Mouse (Mus musculus): ENCODE measurements around the gene Prickle1. TPM values are rescaled to one million over a fixed set of nuclear protein-coding genes. Genes with fewer than 3 reads are reported as not detected.
A peak's percentile ranks its signal among the peaks of the same experiment; 100 is the strongest.

The Prickle1 gene
- polyA plus RNA-seq, 1 experiment, result 5.9 TPM

DNA sequence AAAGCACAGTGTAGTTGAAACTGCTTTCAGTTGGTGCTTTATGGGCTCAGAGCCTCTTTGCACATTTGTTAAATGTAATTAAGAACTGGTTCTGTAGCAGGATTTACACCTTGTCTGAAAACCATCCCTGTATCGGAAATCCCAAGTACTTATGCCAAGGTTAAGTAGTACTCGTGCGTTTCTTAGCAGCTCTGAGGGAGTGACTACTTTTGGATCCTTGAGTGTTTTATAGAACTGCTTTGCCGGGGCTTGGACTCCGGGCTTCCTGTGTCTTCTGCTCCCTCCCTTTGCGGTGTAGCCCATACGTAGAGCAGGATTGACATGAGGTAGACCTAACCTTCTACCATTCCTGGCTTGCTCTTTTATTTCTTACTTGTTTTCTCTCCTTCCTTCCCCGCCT, 120.0 kb downstream of the Prickle1 start:
- H3K4me1 ChIP-seq (ENCODE audit: control insufficient read depth, insufficient read depth, low read length), result no peaks in the 10 kb centered on the region
- no peak for DNase-seq
- no peaks in the 10 kb centered on the region for H3K36me3 ChIP-seq (ENCODE audit: control insufficient read depth, insufficient read depth, low read length)
- no peaks in the 10 kb centered on the region for H3K27me3 ChIP-seq (replicated peaks; ENCODE audit: control insufficient read depth, insufficient read depth, low read length)
- H3K27ac ChIP-seq (ENCODE audit: insufficient read depth, low read depth, low read length), result no peak overlapping the region
- TF ChIP-seq CTCF (conservative IDR thresholded peaks at IDR 0.05; ENCODE audit: insufficient read depth, insufficient read length, low read depth, low read length), result no peak
- TF ChIP-seq POLR2A (IDR thresholded peaks at IDR 0.05; ENCODE audit: low read depth, low read length), result no peak
- WGBS, result 61% methylated on average over 8 of the region's 8 CpGs
- no peak overlapping the region for H3K4me3 ChIP-seq (ENCODE audit: insufficient read depth, low read depth, low read length)

DNA sequence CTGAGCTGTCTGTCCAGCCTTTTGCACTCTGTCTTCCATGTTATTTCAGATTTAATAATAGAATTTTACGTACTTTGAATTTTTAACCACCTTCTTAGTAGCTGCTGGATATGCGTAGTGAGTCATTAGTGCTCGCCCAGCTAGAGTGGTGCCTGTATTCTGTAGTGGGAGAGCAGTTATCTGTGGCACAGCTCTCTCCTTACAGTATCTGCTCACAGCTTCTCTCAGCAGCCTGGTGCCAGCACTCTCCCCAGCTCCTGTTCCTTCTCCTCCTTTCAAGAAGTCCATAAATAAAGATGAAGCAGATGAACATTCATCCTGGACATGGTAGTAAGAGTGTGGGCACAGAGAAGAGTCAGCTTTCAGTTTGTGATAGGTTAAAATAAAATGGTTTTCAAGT, 121.4 kb downstream of the Prickle1 start:
- Histone ChIP-seq H3K27me3 (replicated peaks; ENCODE audit: control insufficient read depth, insufficient read depth, low read length) (no peaks in the 10 kb centered on the region), H3K27ac (ENCODE audit: insufficient read depth, low read depth, low read length) (no peak overlapping the region), H3K4me3 (ENCODE audit: insufficient read depth, low read depth, low read length) (no peak overlapping the region), H3K4me1 (ENCODE audit: control insufficient read depth, insufficient read depth, low read length) (no peaks in the 10 kb centered on the region), H3K36me3 (ENCODE audit: control insufficient read depth, insufficient read depth, low read length) (no peaks in the 10 kb centered on the region)
- no peak for DNase-seq
- 93% methylated on average over 3 of the region's 3 CpGs for WGBS
- TF ChIP-seq CTCF (conservative IDR thresholded peaks at IDR 0.05; ENCODE audit: insufficient read depth, insufficient read length, low read depth, low read length), result no peak
- no peak for TF ChIP-seq POLR2A (IDR thresholded peaks at IDR 0.05; ENCODE audit: low read depth, low read length)

DNA sequence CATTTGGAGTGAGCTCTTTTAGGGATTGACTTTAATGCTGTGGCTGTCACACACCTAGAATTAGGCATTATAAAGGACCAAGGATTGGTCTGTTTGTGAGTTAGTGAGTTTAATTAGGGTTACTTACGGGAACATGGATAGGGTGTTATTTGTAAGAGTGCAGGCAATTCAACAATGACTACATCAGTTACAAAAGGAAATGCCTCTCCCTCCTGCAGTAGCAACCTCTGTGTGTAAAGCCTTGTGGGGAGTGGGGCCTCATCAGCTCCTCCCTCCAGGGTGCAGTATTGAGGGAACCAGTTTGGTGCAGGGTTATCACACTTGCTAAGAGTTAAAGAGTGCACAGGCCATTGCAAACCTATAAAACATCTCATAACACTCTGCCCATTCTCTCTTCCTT, 123.6 kb downstream of the Prickle1 start:
- TF ChIP-seq POLR2A (IDR thresholded peaks at IDR 0.05; ENCODE audit: low read depth, low read length) (no peak), CTCF (conservative IDR thresholded peaks at IDR 0.05; ENCODE audit: insufficient read depth, insufficient read length, low read depth, low read length) (no peak)
- no peaks in the 10 kb centered on the region for H3K27me3 ChIP-seq (replicated peaks; ENCODE audit: control insufficient read depth, insufficient read depth, low read length)
- no peak for DNase-seq
- WGBS, result 93% methylated on average over 1 of the region's 1 CpGs
- H3K36me3 ChIP-seq (ENCODE audit: control insufficient read depth, insufficient read depth, low read length), result no peaks in the 10 kb centered on the region
- no peak overlapping the region for H3K4me3 ChIP-seq (ENCODE audit: insufficient read depth, low read depth, low read length)
- H3K27ac ChIP-seq (ENCODE audit: insufficient read depth, low read depth, low read length), result no peak overlapping the region
- no peaks in the 10 kb centered on the region for H3K4me1 ChIP-seq (ENCODE audit: control insufficient read depth, insufficient read depth, low read length)

DNA sequence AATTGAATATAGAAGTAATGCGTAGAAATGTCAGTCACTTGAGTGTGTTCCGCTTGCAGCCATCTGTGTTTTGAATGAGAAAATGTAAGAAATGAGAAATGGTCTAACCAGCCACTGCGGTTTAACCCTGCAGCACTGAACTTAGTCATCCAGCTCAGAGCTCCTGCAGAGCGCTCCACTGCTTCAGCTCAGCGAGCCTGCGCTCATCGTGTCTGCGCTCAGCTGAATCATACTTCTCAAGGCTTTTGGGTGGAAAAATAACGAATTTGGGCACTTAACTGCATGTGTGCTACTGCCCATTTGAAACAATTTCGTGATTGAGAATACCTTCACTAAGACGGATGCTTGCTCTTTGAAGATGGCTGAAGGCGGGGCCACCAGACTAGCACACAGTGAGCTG, 124.0 kb downstream of the Prickle1 start:
- H3K27ac ChIP-seq (ENCODE audit: insufficient read depth, low read depth, low read length), result no peak overlapping the region
- no peak overlapping the region for H3K4me3 ChIP-seq (ENCODE audit: insufficient read depth, low read depth, low read length)
- H3K36me3 ChIP-seq (ENCODE audit: control insufficient read depth, insufficient read depth, low read length), result no peaks in the 10 kb centered on the region
- H3K4me1 ChIP-seq (ENCODE audit: control insufficient read depth, insufficient read depth, low read length), result no peaks in the 10 kb centered on the region
- WGBS, result 81% methylated on average over 12 of the region's 12 CpGs
- no peak for TF ChIP-seq POLR2A (IDR thresholded peaks at IDR 0.05; ENCODE audit: low read depth, low read length)
- no peak for TF ChIP-seq CTCF (conservative IDR thresholded peaks at IDR 0.05; ENCODE audit: insufficient read depth, insufficient read length, low read depth, low read length)
- no peak for DNase-seq
- no peaks in the 10 kb centered on the region for H3K27me3 ChIP-seq (replicated peaks; ENCODE audit: control insufficient read depth, insufficient read depth, low read length)

DNA sequence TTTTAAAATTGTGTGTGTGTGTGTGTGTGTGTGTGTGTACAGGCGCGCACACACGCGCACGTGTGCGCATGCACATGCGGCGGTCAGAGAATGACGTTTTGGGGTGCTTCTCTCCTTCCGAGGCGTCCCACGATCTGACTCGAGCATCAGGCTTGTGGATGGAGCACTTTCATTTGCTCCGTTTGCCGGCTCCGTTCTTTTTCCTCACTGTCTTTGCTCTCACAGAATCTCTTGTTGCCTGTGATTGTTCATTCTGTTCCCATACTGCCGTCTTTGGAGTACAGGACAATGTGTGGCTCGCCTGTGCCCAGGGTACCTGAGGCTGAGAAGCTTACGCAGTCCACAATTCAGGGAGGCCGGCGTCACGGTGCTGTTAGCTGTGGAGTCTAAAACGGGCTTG, 134.6 kb downstream of the Prickle1 start:
- TF ChIP-seq CTCF (conservative IDR thresholded peaks at IDR 0.05; ENCODE audit: insufficient read depth, insufficient read length, low read depth, low read length), result no peak
- no peak for TF ChIP-seq POLR2A (IDR thresholded peaks at IDR 0.05; ENCODE audit: low read depth, low read length)
- peaks cover 1% of the 10 kb centered on the region; the same call in 1 of the 2 replicates for H3K36me3 ChIP-seq (ENCODE audit: control insufficient read depth, insufficient read depth, low read length)
- H3K4me1 ChIP-seq (ENCODE audit: control insufficient read depth, insufficient read depth, low read length), result no peaks in the 10 kb centered on the region
- 94% methylated on average over 23 of the region's 23 CpGs for WGBS
- H3K4me3 ChIP-seq (ENCODE audit: insufficient read depth, low read depth, low read length), result no peak overlapping the region
- no peak for DNase-seq
- H3K27me3 ChIP-seq (replicated peaks; ENCODE audit: control insufficient read depth, insufficient read depth, low read length), result no peaks in the 10 kb centered on the region
- H3K27ac ChIP-seq (ENCODE audit: insufficient read depth, low read depth, low read length), result no peak overlapping the region

DNA sequence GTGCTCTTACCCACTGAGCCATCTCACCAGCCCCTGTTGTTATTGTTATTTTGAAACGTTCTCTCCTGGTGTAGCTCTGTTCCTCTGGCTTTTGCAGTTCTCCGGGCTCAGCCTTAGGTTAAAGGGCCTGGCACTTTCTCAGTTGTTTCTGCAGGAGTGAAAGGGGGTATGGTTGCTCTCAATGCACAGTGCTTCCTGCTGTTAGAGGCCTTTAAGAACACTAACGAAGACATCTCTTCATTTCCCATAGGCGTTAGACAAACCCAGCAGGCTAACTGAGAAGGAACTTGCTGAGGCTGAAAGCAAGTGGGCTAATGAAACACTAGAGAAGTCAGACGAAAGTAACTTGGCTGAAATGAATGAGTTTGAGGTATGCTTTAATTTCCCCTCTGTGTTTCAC, 136.3 kb downstream of the Prickle1 start:
- H3K36me3 ChIP-seq (ENCODE audit: control insufficient read depth, insufficient read depth, low read length), result no peaks in the 10 kb centered on the region; the same call in 1 of the 2 replicates
- 79% methylated on average over 5 of the region's 5 CpGs for WGBS
- TF ChIP-seq CTCF (conservative IDR thresholded peaks at IDR 0.05; ENCODE audit: insufficient read depth, insufficient read length, low read depth, low read length) (no peak), POLR2A (IDR thresholded peaks at IDR 0.05; ENCODE audit: low read depth, low read length) (no peak)
- no peak overlapping the region for H3K27ac ChIP-seq (ENCODE audit: insufficient read depth, low read depth, low read length)
- no peaks in the 10 kb centered on the region for H3K27me3 ChIP-seq (replicated peaks; ENCODE audit: control insufficient read depth, insufficient read depth, low read length)
- H3K4me1 ChIP-seq (ENCODE audit: control insufficient read depth, insufficient read depth, low read length), result no peaks in the 10 kb centered on the region
- no peak for DNase-seq
- no peak overlapping the region for H3K4me3 ChIP-seq (ENCODE audit: insufficient read depth, low read depth, low read length)

DNA sequence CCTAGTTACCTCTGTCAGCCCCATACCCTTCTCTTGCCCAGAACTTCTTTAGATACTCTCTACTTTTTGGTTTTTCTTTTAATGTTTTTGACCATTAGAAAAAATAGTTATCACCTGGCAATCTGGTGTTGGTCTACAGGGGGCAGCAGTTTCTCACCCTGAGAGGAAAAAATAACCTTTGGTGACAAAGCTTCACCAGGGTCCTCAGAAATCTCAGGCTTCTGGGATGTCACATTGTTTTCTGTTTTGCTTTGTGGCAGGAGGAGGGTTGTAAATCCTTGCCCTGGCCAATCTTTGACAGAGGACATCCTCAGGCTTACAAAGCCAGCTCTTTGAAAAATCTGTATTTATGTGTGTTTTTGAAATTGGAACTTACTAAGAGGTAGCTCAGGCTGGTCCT, 139.7 kb downstream of the Prickle1 start:
- no peak overlapping the region for H3K4me3 ChIP-seq (ENCODE audit: insufficient read depth, low read depth, low read length)
- H3K27ac ChIP-seq (ENCODE audit: insufficient read depth, low read depth, low read length), result no peak overlapping the region

More for the DNA sequence above, 139.7 kb downstream of the Prickle1 start:
- Histone ChIP-seq H3K27me3 (replicated peaks; ENCODE audit: control insufficient read depth, insufficient read depth, low read length) (no peaks in the 10 kb centered on the region), H3K4me1 (ENCODE audit: control insufficient read depth, insufficient read depth, low read length) (no peaks in the 10 kb centered on the region; the same call in 1 of the 2 replicates), H3K36me3 (ENCODE audit: control insufficient read depth, insufficient read depth, low read length) (no peaks in the 10 kb centered on the region; the same call in 1 of the 2 replicates)
- peak; percentile 31 for DNase-seq
- TF ChIP-seq POLR2A (IDR thresholded peaks at IDR 0.05; ENCODE audit: low read depth, low read length), result no peak
- TF ChIP-seq CTCF (conservative IDR thresholded peaks at IDR 0.05; ENCODE audit: insufficient read depth, insufficient read length, low read depth, low read length), result no peak
